In the genomic region with DNA sequence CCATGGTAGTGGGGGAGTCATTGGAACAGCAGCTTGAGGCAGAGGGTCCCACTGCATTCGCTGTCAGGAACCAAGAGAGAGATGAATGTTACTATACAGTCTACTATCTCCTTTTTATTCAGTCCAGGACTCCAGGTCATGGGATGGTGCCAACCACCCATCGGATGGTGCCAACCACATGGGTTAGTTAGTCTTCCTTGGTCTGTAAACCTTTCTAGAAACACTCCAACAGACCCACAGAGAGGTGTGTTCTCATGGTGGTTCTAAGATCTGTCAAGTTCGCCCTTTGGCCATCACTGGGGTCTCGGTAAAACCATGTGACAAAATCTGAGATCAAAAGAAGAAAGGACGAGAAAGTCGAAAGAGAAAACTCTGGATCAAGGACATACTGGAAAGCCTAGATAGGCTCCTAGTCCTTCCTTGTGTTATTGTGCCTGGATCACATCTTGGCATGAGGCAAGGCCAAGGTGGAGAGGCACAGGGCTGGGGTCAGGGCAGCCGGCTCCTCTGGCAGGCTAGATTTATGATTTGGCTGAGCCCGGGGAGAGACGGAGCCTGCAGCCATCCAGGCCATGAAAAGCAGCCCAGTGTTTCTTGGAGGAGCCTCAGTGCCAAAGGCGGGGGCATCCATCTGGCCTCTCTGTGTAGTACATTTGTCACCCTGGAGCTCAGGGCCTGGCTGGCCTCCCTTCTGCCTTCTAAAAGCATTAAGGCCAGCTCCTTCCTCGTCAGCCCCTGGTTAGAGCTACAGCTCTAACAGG, we compare ENCODE assay signal across 15 mouse cellular contexts. TPM values are rescaled to one million over a fixed set of nuclear protein-coding genes. Genes with fewer than 3 reads are reported as not detected.
DNase-seq lines count a peak whose midpoint lies in the region; ATAC-seq and TF ChIP-seq lines count a peak whose summit lies in the region.
"Had no signal": no experiment of that assay in that cellular context is flagged by ENCODE, and none has a peak within 500 bp of the region (broad histone marks: within the 10 kb centered on the region; RNA-seq: fewer than 3 reads in every experiment).

No protein-coding gene starts in this region.

- no peak for TF ChIP-seq CTCF in midbrain, postnatal 0 days (IDR thresholded peaks at IDR 0.05)
- TF ChIP-seq CTCF in intestine, postnatal 0 days (IDR thresholded peaks at IDR 0.05; ENCODE audit: low read depth): no peak

- intact Hi-C loops in gastrocnemius, postnatal 36 days (cut with DNase I): no loop called here

- H3K4me1 ChIP-seq in midbrain, postnatal 0 days (ENCODE audit: insufficient read depth, low read length): no peaks in the 10 kb centered on the region; the same call in 1 of the 2 replicates
- peaks cover 55% of the 10 kb centered on the region for H3K4me1 ChIP-seq in midbrain, embryonic 13.5 days (replicated peaks)
- H3K4me1 ChIP-seq in intestine, postnatal 0 days (replicated peaks; ENCODE audit: control insufficient read depth, insufficient read depth, low read length): no peaks in the 10 kb centered on the region
- H3K4me1 ChIP-seq: megakaryocyte, embryonic 14.5 days had no signal

- no peak overlapping the region for H3K9ac ChIP-seq in midbrain, postnatal 0 days (replicated peaks; ENCODE audit: low read length, poor library complexity, severe bottlenecking)
- no peak overlapping the region for H3K9ac ChIP-seq in midbrain, embryonic 13.5 days (replicated peaks)
- no peak overlapping the region for H3K9ac ChIP-seq in intestine, postnatal 0 days (ENCODE audit: low read depth, low read length)
- H3K9ac ChIP-seq: heart, embryonic 13.5 days; hindbrain, embryonic 14.5 days; kidney, embryonic 15.5 days; limb, embryonic 13.5 days; lung, embryonic 14.5 days had no signal

- ATAC-seq in midbrain, postnatal 0 days (ENCODE audit: low FRiP score): no peak
- ATAC-seq in midbrain, embryonic 13.5 days: no peak
- ATAC-seq in intestine, postnatal 0 days: no peak

- H3K27ac ChIP-seq in midbrain, postnatal 0 days (ENCODE audit: low read depth, low read length): no peak overlapping the region
- H3K27ac ChIP-seq in midbrain, embryonic 13.5 days: no peak overlapping the region
- no peak overlapping the region for H3K27ac ChIP-seq in intestine, postnatal 0 days (ENCODE audit: low read depth, low read length)
- H3K27ac ChIP-seq: embryonic facial prominence, embryonic 10.5 days; heart, embryonic 13.5 days; hindbrain, embryonic 14.5 days; kidney, embryonic 15.5 days; limb, embryonic 13.5 days had no signal

- H3K4me2 ChIP-seq in midbrain, postnatal 0 days (ENCODE audit: low read depth, low read length, poor library complexity, severe bottlenecking): no peak overlapping the region
- H3K4me2 ChIP-seq in midbrain, embryonic 13.5 days (replicated peaks): no peak overlapping the region
- no peak overlapping the region for H3K4me2 ChIP-seq in intestine, postnatal 0 days (replicated peaks; ENCODE audit: low read depth)
- H3K4me2 ChIP-seq: heart, embryonic 13.5 days; hindbrain, embryonic 14.5 days; kidney, embryonic 15.5 days; limb, embryonic 13.5 days; lung, embryonic 14.5 days had no signal

- no peaks in the 10 kb centered on the region for H3K27me3 ChIP-seq in midbrain, postnatal 0 days (ENCODE audit: insufficient read depth, low read length)
- no peaks in the 10 kb centered on the region for H3K27me3 ChIP-seq in midbrain, embryonic 13.5 days
- H3K27me3 ChIP-seq in intestine, postnatal 0 days (replicated peaks; ENCODE audit: control insufficient read depth, insufficient read depth, low read length): no peaks in the 10 kb centered on the region
- H3K27me3 ChIP-seq: kidney, embryonic 15.5 days; limb, embryonic 13.5 days had no signal

- H3K9me3 ChIP-seq in midbrain, postnatal 0 days (ENCODE audit: low read length): no peaks in the 10 kb centered on the region
- H3K9me3 ChIP-seq in midbrain, embryonic 13.5 days: no peaks in the 10 kb centered on the region
- no peaks in the 10 kb centered on the region for H3K9me3 ChIP-seq in intestine, postnatal 0 days (ENCODE audit: control insufficient read depth)
- H3K9me3 ChIP-seq: embryonic facial prominence, embryonic 10.5 days; heart, embryonic 13.5 days; kidney, embryonic 15.5 days; limb, embryonic 13.5 days had no signal

- WGBS in midbrain, postnatal 0 days: 81% methylated on average over 11 of the region's 11 CpGs
- 91% methylated on average over 11 of the region's 11 CpGs for WGBS in midbrain, embryonic 13.5 days
- 81% methylated on average over 11 of the region's 11 CpGs for WGBS in intestine, postnatal 0 days

- H3K4me3 ChIP-seq in midbrain, postnatal 0 days (ENCODE audit: low read depth, low read length): no peak overlapping the region
- no peak overlapping the region for H3K4me3 ChIP-seq in midbrain, embryonic 13.5 days (replicated peaks)
- no peak overlapping the region for H3K4me3 ChIP-seq in intestine, postnatal 0 days (ENCODE audit: low read depth, low read length)
- H3K4me3 ChIP-seq: embryonic facial prominence, embryonic 10.5 days; heart, embryonic 13.5 days; kidney, embryonic 15.5 days; limb, embryonic 13.5 days; megakaryocyte, embryonic 14.5 days had no signal

- H3K36me3 ChIP-seq in midbrain, postnatal 0 days (ENCODE audit: insufficient read depth, low read length): no peaks in the 10 kb centered on the region
- H3K36me3 ChIP-seq in midbrain, embryonic 13.5 days: no peaks in the 10 kb centered on the region
- no peaks in the 10 kb centered on the region for H3K36me3 ChIP-seq in intestine, postnatal 0 days (ENCODE audit: control insufficient read depth, insufficient read depth)
- H3K36me3 ChIP-seq: embryonic facial prominence, embryonic 10.5 days; heart, embryonic 13.5 days; kidney, embryonic 15.5 days; limb, embryonic 13.5 days had no signal

- DNase-seq in midbrain, postnatal 0 days (ENCODE audit: low spot score): peak; percentile 73
- peak; percentile 56 to 68 for DNase-seq in adrenal gland, postnatal 36 days
- peak; percentile 86 for DNase-seq in cerebellum, adult 8-10 months
- DNase-seq in gastrocnemius, postnatal 36 days: peak; percentile 31 to 48
- no peak for DNase-seq in left cerebral cortex, adult 11 months (ENCODE audit: low spot score)
- DNase-seq: lung, embryonic 14.5 days had no signal

RNA-seq across cellular contexts. Expression of a gene that starts 36.4 kb away (rescaled TPM):
- 30.9 and 46.5 TPM in 2 replicates for total RNA-seq in midbrain, postnatal 0 days (2014; rRNA removed)
- polyA plus RNA-seq in midbrain, postnatal 0 days (2015; fragmentation: Nextera tagmentation; extraction: Ambion mirVana): 9.5 and 11.4 TPM in 2 replicates
- 36.9 and 43.6 TPM in 2 replicates for polyA plus RNA-seq in midbrain, embryonic 13.5 days (2015; fragmentation: Nextera tagmentation; extraction: Ambion mirVana)
- 10 to 100 TPM in 1 of 2 experiments, 1 to 10 TPM in 1; 3.3 to 14.8 TPM for total RNA-seq in adrenal gland, postnatal 36 days (2021)
- under 1 TPM; 0.44 to 0.56 TPM for total RNA-seq in gastrocnemius, postnatal 36 days (2021)
- 0.90 and 0.99 TPM in 2 replicates for polyA plus RNA-seq in intestine, postnatal 0 days (2015; fragmentation: Nextera tagmentation; extraction: Ambion mirVana)
- total RNA-seq: neutrophil, adult 5-6 weeks had no signal
